Mouse (Mus musculus) ES-E14 (cell line): ENCODE results near the gene Aco1.

Experiments
- HCFC1 ChIP-seq: IDR thresholded peaks from 2 replicates; pipeline ENCODE4 v1.6.1; 2012; ENCODE audit warnings: low read length, inconsistent platforms, borderline replicate concordance; ENCODE audit not compliant: insufficient read depth
- ZC3H11A ChIP-seq: IDR thresholded peaks from 2 replicates; pipeline ENCODE4 v1.6.1; 2012; ENCODE audit warnings: low read depth, mild to moderate bottlenecking, inconsistent platforms, low read length, borderline replicate concordance
- ZNF384 ChIP-seq: IDR thresholded peaks from 2 replicates; pipeline ENCODE4 v1.6.1; 2012; ENCODE audit warnings: low read depth, low read length, inconsistent platforms

DNA sequence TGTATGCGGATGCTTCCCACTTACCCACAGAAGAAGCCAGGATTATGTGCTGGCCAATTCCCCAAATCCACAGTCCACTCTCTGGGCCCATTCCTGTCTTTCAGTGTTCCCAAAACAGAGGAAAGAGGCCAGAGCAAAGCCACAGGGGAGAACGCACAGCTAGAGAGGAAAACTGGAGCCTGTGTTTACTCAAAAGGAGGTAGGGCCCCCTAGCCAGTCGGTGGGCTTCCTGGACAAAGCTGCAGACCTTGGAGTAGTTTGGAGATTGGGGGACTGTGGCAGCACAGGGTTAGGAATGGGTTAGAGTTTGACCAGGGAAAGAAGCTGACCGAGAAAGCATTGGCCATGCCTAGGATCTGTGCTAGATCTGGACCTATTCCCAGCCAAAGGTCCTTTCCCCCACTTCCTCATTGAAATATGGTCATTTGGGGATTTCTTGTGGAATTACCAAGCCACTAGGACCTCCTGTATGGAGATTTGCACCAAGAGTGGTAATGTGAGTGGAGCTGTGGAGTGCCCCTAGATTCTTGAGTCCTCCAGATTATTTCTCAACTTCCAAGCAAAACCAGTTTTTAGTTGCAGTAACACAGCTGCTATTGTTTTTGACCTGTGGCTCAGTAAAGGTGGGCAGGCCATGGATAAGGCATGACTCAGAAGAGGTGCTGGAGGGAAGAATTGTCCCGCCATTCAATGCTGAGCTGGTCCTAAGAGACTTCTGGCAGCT, 14.8 kb downstream of the Aco1 start:
- TF ChIP-seq HCFC1 (no peak), ZC3H11A (no peak), ZNF384 (no peak)
